Mouse (Mus musculus) CH12.LX (cell line): ENCODE data around the gene Man2b2. TPM values are rescaled to one million over a fixed set of nuclear protein-coding genes. Genes with fewer than 3 reads are reported as not detected.

Source experiments
- DNase-seq: peaks from one replicate; pipeline ENCODE4 v3.0.0-alpha.2; 2013; ENCODE audit errors: extremely low read depth
- H3K27ac ChIP-seq: 2 replicates; pipeline ENCODE4 v1.5.1; 2012; ENCODE audit warnings: low read depth, mild to moderate bottlenecking, control low read depth, moderate library complexity; ENCODE audit not compliant: insufficient read depth
- H3K27me3 ChIP-seq: replicated peaks from 2 replicates; pipeline ENCODE3; 2012; ENCODE audit warnings: inconsistent platforms
- H3K36me3 ChIP-seq, 2 experiments: replicated peaks in 1 of 2; 2 replicates each; pipeline versions ENCODE3 to v1.6.1; 2012; ENCODE audit warnings: inconsistent platforms in 1 of 2, low read length in 1 of 2, mild to moderate bottlenecking in 1 of 2, mixed read lengths in 1 of 2, moderate library complexity in 1 of 2; ENCODE audit not compliant: control insufficient read depth in 1 of 2, insufficient read depth in 1 of 2
- H3K4me1 ChIP-seq, 2 experiments: 2 replicates each; pipeline ENCODE4 v1.6.1; 2012; ENCODE audit warnings: inconsistent platforms in 1 of 2, moderate library complexity in 1 of 2; ENCODE audit not compliant: insufficient read depth in 2 of 2, control insufficient read depth in 1 of 2
- H3K4me2 ChIP-seq: 2 replicates; pipeline ENCODE4 v1.6.1; 2012; ENCODE audit warnings: low read depth, mild to moderate bottlenecking, control low read depth; ENCODE audit not compliant: poor library complexity, insufficient read depth, severe bottlenecking
- H3K4me3 ChIP-seq, 3 experiments: fragments of 150-350 bp in 1 of 3; sonication (generic) in 1 of 3; replicated peaks in 1 of 3; 2 replicates each; pipeline versions ENCODE3 to v1.5.1; 2011 to 2012; ENCODE audit warnings: low read depth in 2 of 3, low read length in 2 of 3, mild to moderate bottlenecking in 2 of 3, moderate library complexity in 2 of 3, control low read depth in 1 of 3, improper control_type of control experiment in 1 of 3, inconsistent platforms in 1 of 3, mixed read lengths in 1 of 3; ENCODE audit not compliant: poor library complexity in 1 of 3
- H3K79me2 ChIP-seq: replicated peaks from 2 replicates; pipeline ENCODE4 v1.6.1; 2012; ENCODE audit warnings: mild to moderate bottlenecking, moderate library complexity; ENCODE audit not compliant: control insufficient read depth, poor library complexity, insufficient read depth, severe bottlenecking; ENCODE audit errors: extremely low read depth
- H3K9ac ChIP-seq: 2 replicates; pipeline ENCODE4 v1.6.1; 2012; ENCODE audit warnings: low read depth, mild to moderate bottlenecking, control low read depth, moderate library complexity; ENCODE audit not compliant: insufficient read depth
- H3K9me3 ChIP-seq: replicated peaks from 2 replicates; pipeline ENCODE3; 2012; ENCODE audit warnings: low read length, inconsistent platforms, mixed read lengths
- BHLHE40 ChIP-seq: IDR thresholded peaks from 2 replicates; pipeline ENCODE4 v1.6.1; 2011; ENCODE audit warnings: mild to moderate bottlenecking, low read depth, low read length, improper control_type of control experiment
- CHD2 ChIP-seq: IDR thresholded peaks from 2 replicates; pipeline ENCODE4 v1.6.1; 2011; ENCODE audit warnings: low read length, improper control_type of control experiment
- CTCF ChIP-seq, 2 experiments: IDR thresholded peaks in 1 of 2; conservative IDR thresholded peaks in 1 of 2; 2 replicates each; pipeline ENCODE4 v1.5.1; 2011 to 2012; ENCODE audit warnings: low read depth in 2 of 2, low read length in 2 of 2, improper control_type of control experiment in 1 of 2, inconsistent platforms in 1 of 2, mild to moderate bottlenecking in 1 of 2, moderate library complexity in 1 of 2
- IRF4 ChIP-seq: IDR thresholded peaks from 2 replicates; pipeline ENCODE4 v1.6.1; 2014; ENCODE audit warnings: low read depth, mild to moderate bottlenecking, inconsistent platforms, low read length, improper control_type of control experiment
- MAX ChIP-seq: IDR thresholded peaks from 2 replicates; pipeline ENCODE4 v1.6.1; 2011; ENCODE audit warnings: low read length, improper control_type of control experiment
- MXI1 ChIP-seq: IDR thresholded peaks from 2 replicates; pipeline ENCODE4 v1.6.1; 2011; ENCODE audit warnings: mild to moderate bottlenecking, low read depth, low read length, improper control_type of control experiment
- MYC ChIP-seq: IDR thresholded peaks from 2 replicates; pipeline ENCODE4 v1.6.1; 2011; ENCODE audit warnings: low read depth, mild to moderate bottlenecking, improper control_type of control experiment, low read length
- POLR2A ChIP-seq: IDR thresholded peaks from 2 replicates; pipeline ENCODE4 v1.6.1; 2011; ENCODE audit warnings: low read depth, mild to moderate bottlenecking, improper control_type of control experiment, low read length
- RAD21 ChIP-seq: IDR thresholded peaks from 2 replicates; pipeline ENCODE4 v1.6.1; 2011; ENCODE audit warnings: low read depth, mild to moderate bottlenecking, low read length, improper control_type of control experiment, moderate library complexity
- SIN3A ChIP-seq: IDR thresholded peaks from 2 replicates; pipeline ENCODE4 v1.6.1; 2012; ENCODE audit warnings: low read length, improper control_type of control experiment, inconsistent platforms
- TCF12 ChIP-seq: IDR thresholded peaks from 2 replicates; pipeline ENCODE4 v1.6.1; 2014; ENCODE audit warnings: low read depth, mild to moderate bottlenecking, inconsistent platforms, low read length, improper control_type of control experiment
- UBTF ChIP-seq: IDR thresholded peaks from 2 replicates; pipeline ENCODE4 v1.6.1; 2012; ENCODE audit warnings: low read depth, mild to moderate bottlenecking, inconsistent platforms, low read length, improper control_type of control experiment, moderate library complexity
- USF1 ChIP-seq: IDR thresholded peaks from 2 replicates; pipeline ENCODE4 v1.6.1; 2014; ENCODE audit warnings: low read depth, mild to moderate bottlenecking, inconsistent platforms, low read length, improper control_type of control experiment
- ZMIZ1 ChIP-seq: IDR thresholded peaks from 2 replicates; pipeline ENCODE4 v1.6.1; 2012; ENCODE audit warnings: low read depth, mild to moderate bottlenecking, inconsistent platforms, low read length, improper control_type of control experiment
- ZNF384 ChIP-seq: IDR thresholded peaks from 2 replicates; pipeline ENCODE4 v1.6.1; 2012; ENCODE audit warnings: low read depth, low read length, improper control_type of control experiment, inconsistent platforms
- dilution Hi-C: fragments of 300-500 bp; cut with MboI; formaldehyde crosslinking; loops from 2 replicates; pipeline ENCODE4 v1.14.3; 2020; ENCODE audit warnings: low sequenced_read_pairs; ENCODE audit not compliant: extremely low pct_unique_long_range_greater_than_20kb, extremely low pct_ligation_motif_present
- in situ Hi-C: fragments of 300-500 bp; cut with MboI; formaldehyde crosslinking; loops from 3 replicates; pipeline ENCODE4 v1.14.3; 2019; ENCODE audit warnings: low sequenced_read_pairs, low pct_ligation_motif_present, low pct_unique_long_range_greater_than_20kb, mixed read lengths
- polyA plus RNA-seq: library from polyadenylated mRNA; unstranded; fragments of >175 nt; gene quantifications from 2 replicates; pipeline ENCODE4 v1.2.1, GENCODE M21; 2012; ENCODE audit warnings: low read depth; ENCODE audit not compliant: insufficient read length
- total RNA-seq, 2 experiments: library from RNA; depleted of rRNA; stranded (reverse); fragments of 300-350 nt in 1 of 2; fragments of >200 nt in 1 of 2; gene quantifications; 2 replicates each; pipeline ENCODE4 v1.2.3; 2012 to 2014

The Man2b2 gene
- total and polyA plus RNA-seq, 3 experiments: 11.9 to 39.4 (median 29.9) TPM

- peaks cover 89 to 99% of the 10 kb centered on the region in 2 experiments for H3K36me3 ChIP-seq
Observed at GRCm38 (mm10) chr5:36819742-36820141, 10.7 kb downstream of the Man2b2 start.

GRCm38 (mm10) chr5:36817738-36818137 is 12.7 kb downstream of the Man2b2 start:
- no peaks in the 10 kb centered on the region for H3K9me3 ChIP-seq
- in situ Hi-C loops (no loop called here), dilution Hi-C loops (no loop called here)
- H3K27me3 ChIP-seq: no peaks in the 10 kb centered on the region
- H3K4me3 ChIP-seq: no peak overlapping the region
- DNase-seq: no peak
- no peak overlapping the region for H3K27ac ChIP-seq
- no peaks in the 10 kb centered on the region for H3K79me2 ChIP-seq
- peaks cover 17 to 43% of the 10 kb centered on the region in 2 experiments for H3K4me1 ChIP-seq
- no peak overlapping the region for H3K4me2 ChIP-seq
- TF ChIP-seq POLR2A: no peak
- no peak for TF ChIP-seq CHD2
- TF ChIP-seq MYC: no peak
- TF ChIP-seq UBTF: no peak
- 0 out of 4 replicates have a peak, but pooled peaks of 1 of the 2 experiments have one; percentile 22 for TF ChIP-seq CTCF (conservative IDR thresholded peaks at IDR 0.05 in 1 of 2, IDR thresholded peaks at IDR 0.05 in 1 of 2; ENCODE audit: low read depth in 2 of 2, low read length in 2 of 2)
- TF ChIP-seq ZNF384: no peak
- no peak for TF ChIP-seq BHLHE40
- TF ChIP-seq RAD21: no peak; the same call in 1 of the 2 replicates
- H3K9ac ChIP-seq: no peak overlapping the region
- peaks cover 84 to 98% of the 10 kb centered on the region in 2 experiments for H3K36me3 ChIP-seq

More at GRCm38 (mm10) chr5:36819742-36820141, 10.7 kb downstream of the Man2b2 start:
- Histone ChIP-seq H3K9me3 (no peaks in the 10 kb centered on the region), H3K4me2 (no peak overlapping the region), H3K27ac (no peak overlapping the region), H3K4me1 (peaks cover 9 to 25% of the 10 kb centered on the region in 2 experiments), H3K27me3 (no peaks in the 10 kb centered on the region), H3K79me2 (no peaks in the 10 kb centered on the region)
- DNase-seq: no peak
- in situ Hi-C loops: no loop called here
- dilution Hi-C loops: no loop called here
- TF ChIP-seq MXI1 (no peak), UBTF (no peak), SIN3A (no peak), TCF12 (no peak), CHD2 (no peak), ZMIZ1 (no peak), RAD21 (no peak), USF1 (no peak), MAX (no peak), IRF4 (no peak)
- TF ChIP-seq, all 38 proteins: peak for 0
- H3K9ac ChIP-seq: no peak overlapping the region
- no peak overlapping the region for H3K4me3 ChIP-seq
